Mouse (Mus musculus) Patski (cell line): ENCODE results near the gene Tarbp2. TPM values are rescaled to one million over a fixed set of nuclear protein-coding genes. Genes with fewer than 3 reads are reported as not detected.
A peak's percentile ranks its signal among the peaks of the same experiment; 100 is the strongest.

Experiments
- ATAC-seq: fragments of 100-300 bp; one replicate; pipeline ENCODE4 v1.8.0; 2021
- CTCF ChIA-PET: fragments of 350-600 bp; sonication (Branson Sonifier 250); formaldehyde crosslinking; loops from one replicate; lab custom pipeline; 2022; ENCODE audit warnings: inconsistent platforms; lab: Charles Lee
- POLR2A ChIA-PET: fragments of 350-600 bp; sonication (Branson Sonifier 250); formaldehyde crosslinking; loops from one replicate; lab custom pipeline; 2022; ENCODE audit warnings: antibody characterized with exemption, inconsistent platforms; lab: Charles Lee
- DNase-seq: peaks from one replicate; pipeline ENCODE4 v3.0.0-alpha.2; 2011; ENCODE audit warnings: low read depth, low spot score
- H3K27me3 ChIP-seq: fragments of 371-371 bp; one replicate; pipeline ENCODE4 v1.5.1; 2021
- CTCF ChIP-seq: fragments of 100-300 bp; IDR thresholded peaks from one replicate; pipeline ENCODE4 v1.5.1; 2021
- in situ Hi-C: fragments of 300-500 bp; cut with MboI; formaldehyde crosslinking; loops from 3 replicates; pipeline ENCODE4 v1.11.1; 2018; ENCODE audit warnings: low pct_unique_long_range_greater_than_20kb, mixed read lengths
- polyA plus RNA-seq: library from polyadenylated mRNA; unstranded; gene quantifications from one replicate; pipeline ENCODE4 v1.2.3, GENCODE M21; 2021

Tarbp2 gene
- polyA plus RNA-seq, 1 experiment from 2014 or later = 51.1 TPM

DNA sequence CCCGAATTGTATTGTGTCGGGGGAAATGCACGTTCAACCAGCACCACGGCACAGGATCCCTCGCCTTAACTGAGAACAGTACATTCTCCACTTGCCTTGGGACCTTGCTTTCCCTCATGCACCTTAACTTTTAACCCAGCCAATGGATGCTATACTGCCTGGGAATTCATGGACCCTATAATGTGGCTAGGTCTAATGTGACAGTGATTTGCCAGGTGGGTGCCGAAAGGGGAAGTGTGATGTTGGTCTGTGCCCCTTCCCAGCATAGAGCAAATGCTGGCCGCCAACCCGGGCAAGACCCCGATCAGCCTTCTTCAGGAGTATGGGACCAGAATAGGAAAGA lies 838 bp downstream of the Tarbp2 start:
- DNase-seq = no peak
- no peaks in the 10 kb centered on the region for H3K27me3 ChIP-seq
- in situ Hi-C loops = no loop called here
- no peak for TF ChIP-seq CTCF
- CTCF ChIA-PET = interaction anchor here (1.8 kb wide), 1 partner anchor 9 kb away, joined by 5 read pairs; no protein-coding TSS in a partner anchor
- POLR2A ChIA-PET = interaction anchor here (0.5 to 2.1 kb wide), 4 partner anchors 8 to 57 kb away, joined by 3 to 6 read pairs (median 4); no protein-coding TSS in a partner anchor
- no peak for ATAC-seq

- POLR2A ChIA-PET = interaction anchor here (0.5 to 2.1 kb wide), 3 partner anchors 9 to 89 kb away, joined by 3 to 6 read pairs (median 6); no protein-coding TSS in a partner anchor
- ATAC-seq (no peak), DNase-seq (no peak)
- no peak for TF ChIP-seq CTCF
- CTCF ChIA-PET = no interaction called here
- in situ Hi-C loops = no loop called here
- no peaks in the 10 kb centered on the region for H3K27me3 ChIP-seq
Measured at GRCm38 (mm10) chr15:102519211-102520141, 1.5 kb downstream of the Tarbp2 start.

- no peak for TF ChIP-seq CTCF
- DNase-seq = no peak
- no peaks in the 10 kb centered on the region for H3K27me3 ChIP-seq
- ChIA-PET CTCF (interaction anchor here (1.3 kb wide), 1 partner anchor 9 kb away, joined by 4 read pairs; no protein-coding TSS in a partner anchor), POLR2A (interaction anchor here (0.5 kb wide), 1 partner anchor 90 kb away, joined by 6 read pairs; no protein-coding TSS in a partner anchor)
- in situ Hi-C loops = no loop called here
- ATAC-seq = no peak
Measured at GRCm38 (mm10) chr15:102520416-102520815, 2.4 kb downstream of the Tarbp2 start.

GRCm38 (mm10) chr15:102521480-102521879 lies 3.5 kb downstream of the Tarbp2 start:
- TF ChIP-seq CTCF = no peak
- in situ Hi-C loops = no loop called here
- no peak for ATAC-seq
- no peaks in the 10 kb centered on the region for H3K27me3 ChIP-seq
- CTCF ChIA-PET = interaction anchor here (0.6 to 1.3 kb wide), 2 partner anchors 8 to 51 kb away, joined by 3 to 4 read pairs; partner anchors contain the start of gene Pcbp2
- no peak for DNase-seq
- POLR2A ChIA-PET = interaction anchor here (1.0 kb wide), 1 partner anchor 50 kb away, joined by 3 read pairs; no protein-coding TSS in a partner anchor

DNA sequence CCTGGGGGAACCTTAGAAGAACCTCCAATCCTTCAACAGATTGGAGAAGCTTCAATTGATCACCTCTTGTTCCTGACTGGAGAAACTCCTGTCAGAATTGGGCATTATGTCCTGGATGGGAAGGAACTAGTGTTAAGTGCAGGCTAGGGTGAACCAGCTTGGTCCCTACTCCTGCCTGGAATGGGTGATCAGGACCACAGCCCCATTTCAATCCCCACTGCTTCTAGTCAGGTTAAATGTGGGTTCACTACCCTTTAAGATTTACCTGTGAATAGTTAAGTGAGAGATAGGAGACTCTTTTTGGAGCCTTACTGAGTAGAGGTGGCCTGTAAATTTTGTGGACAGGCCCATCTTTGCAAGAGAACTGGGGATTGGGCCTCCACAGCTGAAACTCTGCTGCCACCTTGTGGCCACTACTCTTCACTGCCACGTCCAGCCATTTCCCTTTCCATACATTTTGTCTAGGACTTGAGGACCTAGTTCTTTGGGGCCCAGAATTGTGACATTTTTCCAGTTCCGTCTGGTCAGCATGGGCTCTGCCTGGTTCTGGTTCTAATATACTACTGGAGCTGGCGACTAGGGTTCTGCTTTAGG lies 7.0 kb downstream of the Tarbp2 start, which contains the start of gene Npff:
Gene Npff, minus strand, starts transcription at position 51 of the 594 bp plus-strand sequence.
- ChIA-PET POLR2A (interaction anchor here (0.6 to 1.1 kb wide), 5 partner anchors 11 to 102 kb away, joined by 3 to 7 read pairs (median 3); no protein-coding TSS in a partner anchor), CTCF (interaction anchor here (0.7 to 2.0 kb wide), 18 partner anchors 8 to 143 kb away, joined by 3 to 12 read pairs (median 4); partner anchors contain the start of genes Gm10337, Map3k12 and Pcbp2)
- DNase-seq (no peak), ATAC-seq (peak; percentile 40)
- H3K27me3 ChIP-seq = no peaks in the 10 kb centered on the region
- TF ChIP-seq CTCF = no peak
- in situ Hi-C loops = no loop called here

DNA sequence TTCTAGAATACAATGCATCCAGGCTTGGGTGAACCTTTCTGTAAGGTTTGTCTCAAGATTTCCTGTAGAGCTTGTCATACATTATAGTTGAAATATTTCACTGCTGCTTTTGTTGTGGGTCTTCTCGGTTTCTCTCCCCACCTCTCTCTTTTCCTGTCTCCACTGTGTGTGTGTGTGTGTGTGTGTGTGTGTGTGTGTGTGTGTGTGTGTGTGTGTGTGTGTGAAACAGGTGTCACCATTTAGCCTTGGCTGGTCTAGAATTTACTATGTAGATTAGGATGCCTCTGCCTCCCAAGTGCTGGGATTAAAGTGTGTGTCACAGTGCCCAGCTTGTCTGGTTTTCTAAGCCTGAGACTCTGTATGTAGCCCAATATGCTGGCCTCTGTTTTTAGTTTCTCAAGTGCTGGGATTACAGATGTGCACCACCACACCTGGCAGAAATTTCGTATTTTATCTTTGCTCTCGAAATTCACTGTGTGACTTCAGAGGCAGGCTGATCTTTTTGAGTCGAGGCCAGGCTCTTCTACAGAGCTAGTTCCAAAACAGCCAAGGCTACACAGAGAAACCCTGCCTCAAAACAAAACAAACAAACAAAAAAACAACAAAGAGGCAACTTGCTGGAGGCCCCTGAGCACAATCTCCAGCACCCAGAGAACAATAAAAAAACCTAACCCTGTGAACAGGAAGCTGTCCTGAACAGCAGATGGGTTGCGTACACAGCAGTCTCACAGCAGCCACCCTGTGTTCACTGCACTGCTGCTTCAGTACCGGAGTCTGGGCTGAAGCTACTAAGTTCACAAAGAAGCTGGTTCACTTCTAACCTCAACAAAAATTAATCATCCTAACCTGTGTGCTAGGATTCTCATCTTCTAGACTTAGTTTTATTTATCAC lies 8.4 kb downstream of the Tarbp2 start:
- ChIA-PET POLR2A (interaction anchor here (0.7 to 1.1 kb wide), 2 partner anchors 55 to 66 kb away, joined by 3 to 4 read pairs; no protein-coding TSS in a partner anchor), CTCF (interaction anchor here (1.0 to 2.0 kb wide), 8 partner anchors 8 to 62 kb away, joined by 3 to 12 read pairs (median 8); partner anchors contain the start of gene Pcbp2)
- DNase-seq (no peak), ATAC-seq (no peak)
- TF ChIP-seq CTCF = no peak
- in situ Hi-C loops = no loop called here
- no peaks in the 10 kb centered on the region for H3K27me3 ChIP-seq

- in situ Hi-C loops = no loop called here
- peak; percentile 68 for TF ChIP-seq CTCF
- no peaks in the 10 kb centered on the region for H3K27me3 ChIP-seq
- ATAC-seq (no peak), DNase-seq (no peak)
- ChIA-PET POLR2A (interaction anchor here (0.7 kb wide), 1 partner anchor 25 kb away, joined by 3 read pairs; no protein-coding TSS in a partner anchor), CTCF (interaction anchor here (1.2 to 2.0 kb wide), 3 partner anchors 9 to 143 kb away, joined by 5 to 9 read pairs (median 7); partner anchors contain the start of gene Tarbp2)
Measured at GRCm38 (mm10) chr15:102527936-102528335, 9.9 kb downstream of the Tarbp2 start.

- H3K27me3 ChIP-seq = no peaks in the 10 kb centered on the region
- DNase-seq = no peak
- POLR2A ChIA-PET = interaction anchor here (0.7 kb wide), 1 partner anchor 24 kb away, joined by 3 read pairs; no protein-coding TSS in a partner anchor
- no peak for TF ChIP-seq CTCF
- in situ Hi-C loops = no loop called here
- no peak for ATAC-seq
- CTCF ChIA-PET = interaction anchor here (1.2 to 2.0 kb wide), 3 partner anchors 7 to 142 kb away, joined by 4 to 9 read pairs (median 5); partner anchors contain the start of gene Tarbp2
Measured at GRCm38 (mm10) chr15:102528396-102528795, 10.4 kb downstream of the Tarbp2 start.

DNA sequence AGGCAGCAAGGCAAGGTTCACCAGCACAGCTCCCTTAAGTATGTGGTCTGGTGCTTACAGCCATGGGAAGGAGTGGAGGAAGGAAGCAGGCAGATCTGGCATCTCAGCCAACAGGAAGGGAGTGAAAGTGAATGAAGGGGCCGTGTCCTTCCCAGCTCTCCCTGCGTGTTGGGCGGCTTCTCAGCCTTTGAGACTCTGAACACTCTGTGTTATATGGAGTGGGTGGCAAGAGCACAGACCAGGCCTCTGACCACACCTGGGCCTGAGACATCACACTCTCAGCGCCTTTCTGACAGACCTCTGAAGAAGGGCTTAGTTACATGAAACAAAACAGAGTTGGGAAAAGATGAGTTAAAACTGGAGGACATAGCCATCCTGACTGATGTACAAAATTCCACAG lies 12.6 kb downstream of the Tarbp2 start:
- TF ChIP-seq CTCF = no peak

More for the DNA sequence above, 12.6 kb downstream of the Tarbp2 start:
- DNase-seq (no peak), ATAC-seq (no peak)
- H3K27me3 ChIP-seq = no peaks in the 10 kb centered on the region
- POLR2A ChIA-PET = no interaction called here
- in situ Hi-C loops = no loop called here
- CTCF ChIA-PET = interaction anchor here (0.6 kb wide), 1 partner anchor 37 kb away, joined by 3 read pairs; no protein-coding TSS in a partner anchor
